Mouse (Mus musculus): Measurements from ENCODE around the gene Ppp1ca. TPM values are rescaled to one million over a fixed set of nuclear protein-coding genes. Genes with fewer than 3 reads are reported as not detected.

Gene Ppp1ca
- polyA plus RNA-seq, 1 experiment from 2014 or later, result 987 TPM

DNA sequence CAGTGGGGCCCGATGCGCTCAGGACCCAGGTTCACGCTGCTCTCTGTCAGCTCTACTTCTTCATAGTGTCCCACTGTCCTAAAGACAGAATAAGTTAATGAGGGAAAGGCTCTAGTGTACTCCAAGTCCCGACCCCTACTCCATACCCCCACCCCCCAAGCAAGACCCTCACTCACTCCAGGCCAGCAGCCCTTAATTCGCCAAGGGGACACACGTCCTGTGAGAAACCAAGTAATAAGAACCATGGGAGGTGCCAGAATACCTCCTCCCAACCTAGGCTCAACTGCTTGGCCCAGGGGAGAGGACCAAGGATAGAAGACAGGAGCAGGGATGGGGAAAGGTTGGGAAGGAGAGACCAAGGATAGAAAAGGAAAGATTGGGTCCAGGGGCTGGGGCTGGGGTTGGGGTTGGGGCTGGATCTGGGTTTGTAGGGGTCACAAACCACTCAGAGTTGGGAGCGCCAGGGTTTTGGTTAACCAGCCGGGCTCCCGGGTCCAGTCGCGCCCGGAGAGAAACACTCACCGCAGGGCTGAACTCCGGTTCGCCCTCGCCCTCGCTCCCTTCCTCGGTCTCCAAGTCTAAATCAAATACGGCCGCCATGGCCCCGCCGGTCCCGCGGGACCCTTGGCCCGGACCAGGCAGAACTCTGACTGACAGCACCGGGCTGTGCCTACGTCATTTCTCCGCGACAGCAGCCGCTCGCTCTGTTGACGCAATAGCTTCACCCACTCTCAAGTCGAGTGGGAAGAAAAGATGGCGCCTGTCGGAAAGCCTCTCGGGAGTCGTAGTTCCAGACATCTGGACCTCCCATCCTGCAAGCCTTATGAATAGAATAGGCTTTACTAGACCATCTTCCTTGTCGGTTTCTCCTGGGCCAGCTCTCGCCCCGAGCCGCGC, 29.0 kb upstream of the Ppp1ca start, which contains the start of gene Rps6kb2:
Rps6kb2 (minus strand) TSS at position 709 of the 897 bp plus-strand sequence.
- peaks cover 11% of the 10 kb centered on the region for H3K4me1 ChIP-seq (ENCODE audit: control insufficient read depth, insufficient read depth, low read length)
- peak within 1 kb of the TSS; percentile 24; the same call in 1 of the 2 replicates for H3K27ac ChIP-seq (ENCODE audit: low read depth, low read length)
- H3K4me2 ChIP-seq (replicated peaks; ENCODE audit: low read depth, low read length), result peak within 1 kb of the TSS; percentile 88
- H3K4me3 ChIP-seq (ENCODE audit: low read length), result peak within 1 kb of the TSS; percentile 79
- 6% methylated on average over 42 of the region's 42 CpGs for WGBS
- peaks cover 36% of the 10 kb centered on the region for H3K36me3 ChIP-seq (ENCODE audit: control insufficient read depth, insufficient read depth, low read length)
- peak within 1 kb of the TSS; percentile 77 for H3K9ac ChIP-seq (ENCODE audit: low read depth, low read length)
- no peaks in the 10 kb centered on the region for H3K9me3 ChIP-seq (ENCODE audit: control insufficient read depth, low read length)
- no peaks in the 10 kb centered on the region for H3K27me3 ChIP-seq (ENCODE audit: control insufficient read depth, insufficient read depth, low read length)
- ATAC-seq (ENCODE audit: low FRiP score, low TSS enrichment), result peak; percentile 92

DNA sequence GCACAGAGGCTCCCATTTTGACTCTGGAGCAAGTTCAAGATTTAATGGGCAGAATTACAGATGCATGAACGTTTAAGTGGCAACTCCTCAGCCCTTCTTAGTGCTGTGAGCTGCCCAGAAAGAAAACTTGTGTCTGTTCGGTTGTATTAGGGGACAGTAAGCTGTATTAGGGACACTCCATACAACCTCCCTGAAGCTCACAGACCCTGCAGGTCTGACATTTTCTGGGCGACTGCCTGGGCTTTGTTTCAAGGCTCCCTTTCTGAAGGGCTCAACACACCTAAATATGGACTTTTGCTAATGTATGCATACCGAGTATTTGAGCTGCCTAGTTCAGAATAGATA, 28.4 kb upstream of the Ppp1ca start:
- Histone ChIP-seq H3K4me1 (ENCODE audit: control insufficient read depth, insufficient read depth, low read length) (peaks cover 11% of the 10 kb centered on the region), H3K27me3 (ENCODE audit: control insufficient read depth, insufficient read depth, low read length) (no peaks in the 10 kb centered on the region), H3K4me3 (ENCODE audit: low read length) (peak overlapping the region; percentile 79), H3K9ac (ENCODE audit: low read depth, low read length) (peak overlapping the region; percentile 77), H3K9me3 (ENCODE audit: control insufficient read depth, low read length) (no peaks in the 10 kb centered on the region), H3K36me3 (ENCODE audit: control insufficient read depth, insufficient read depth, low read length) (peaks cover 30% of the 10 kb centered on the region), H3K4me2 (replicated peaks; ENCODE audit: low read depth, low read length) (peak overlapping the region; percentile 88), H3K27ac (ENCODE audit: low read depth, low read length) (peak overlapping the region; percentile 24; the same call in 1 of the 2 replicates)
- WGBS, result 35% methylated on average over 4 of the region's 4 CpGs
- ATAC-seq (ENCODE audit: low FRiP score, low TSS enrichment), result peak; percentile 8; the same call in 1 of the 2 replicates

DNA sequence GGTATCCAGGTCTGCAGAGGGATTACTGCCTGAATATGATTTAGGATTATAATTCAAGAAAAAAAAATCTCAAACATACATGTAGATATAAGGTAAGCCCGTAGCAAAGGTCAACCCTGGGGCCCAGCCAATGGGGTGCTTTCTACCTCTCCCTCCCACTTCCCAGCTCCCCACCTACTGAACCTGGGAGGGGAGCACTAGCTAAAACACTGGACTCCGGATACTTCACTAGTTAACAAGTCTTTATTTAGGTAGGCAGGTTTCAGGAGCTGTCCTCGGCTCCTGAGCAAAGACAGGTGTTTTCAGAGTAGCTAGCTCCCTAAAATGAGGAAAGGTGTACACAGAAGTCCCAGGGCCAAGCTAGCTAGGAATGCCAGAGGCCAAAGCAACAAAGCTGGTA, 27.8 kb upstream of the Ppp1ca start:
- no peak for ATAC-seq (ENCODE audit: low FRiP score, low TSS enrichment)
- Histone ChIP-seq H3K4me3 (ENCODE audit: low read length) (no peak overlapping the region), H3K27ac (ENCODE audit: low read depth, low read length) (no peak overlapping the region)

GRCm38 (mm10) chr19:4164721-4165120, 27.1 kb upstream of the Ppp1ca start:
- Histone ChIP-seq H3K9me3 (ENCODE audit: control insufficient read depth, low read length) (no peaks in the 10 kb centered on the region), H3K4me2 (replicated peaks; ENCODE audit: low read depth, low read length) (no peak overlapping the region), H3K27ac (ENCODE audit: low read depth, low read length) (no peak overlapping the region), H3K4me3 (ENCODE audit: low read length) (no peak overlapping the region), H3K36me3 (ENCODE audit: control insufficient read depth, insufficient read depth, low read length) (peaks cover 18% of the 10 kb centered on the region; the same call in 1 of the 2 replicates), H3K9ac (ENCODE audit: low read depth, low read length) (0 out of 2 replicates have a peak overlapping the region, but pooled peaks have one; percentile 7), H3K4me1 (ENCODE audit: control insufficient read depth, insufficient read depth, low read length) (peaks cover 13% of the 10 kb centered on the region), H3K27me3 (ENCODE audit: control insufficient read depth, insufficient read depth, low read length) (no peaks in the 10 kb centered on the region)
- ATAC-seq (ENCODE audit: low FRiP score, low TSS enrichment), result no peak
- WGBS, result 83% methylated on average over 2 of the region's 2 CpGs

More for the DNA sequence above, 27.8 kb upstream of the Ppp1ca start:
- peaks cover 24% of the 10 kb centered on the region for H3K36me3 ChIP-seq (ENCODE audit: control insufficient read depth, insufficient read depth, low read length)
- no peak overlapping the region for H3K9ac ChIP-seq (ENCODE audit: low read depth, low read length)
- peaks cover 11% of the 10 kb centered on the region for H3K4me1 ChIP-seq (ENCODE audit: control insufficient read depth, insufficient read depth, low read length)
- no peak overlapping the region for H3K4me2 ChIP-seq (replicated peaks; ENCODE audit: low read depth, low read length)
- no peaks in the 10 kb centered on the region for H3K27me3 ChIP-seq (ENCODE audit: control insufficient read depth, insufficient read depth, low read length)
- WGBS, result 80% methylated on average over 3 of the region's 3 CpGs
- H3K9me3 ChIP-seq (ENCODE audit: control insufficient read depth, low read length), result no peaks in the 10 kb centered on the region

GRCm38 (mm10) chr19:4166678-4167476, 25.0 kb upstream of the Ppp1ca start:
- H3K36me3 ChIP-seq (ENCODE audit: control insufficient read depth, insufficient read depth, low read length), result peaks cover 1% of the 10 kb centered on the region; the same call in 1 of the 2 replicates
- no peak overlapping the region for H3K27ac ChIP-seq (ENCODE audit: low read depth, low read length)
- H3K4me1 ChIP-seq (ENCODE audit: control insufficient read depth, insufficient read depth, low read length), result peaks cover 21% of the 10 kb centered on the region
- ATAC-seq (ENCODE audit: low FRiP score, low TSS enrichment), result no peak
- H3K9ac ChIP-seq (ENCODE audit: low read depth, low read length), result no peak overlapping the region
- H3K9me3 ChIP-seq (ENCODE audit: control insufficient read depth, low read length), result no peaks in the 10 kb centered on the region
- H3K4me2 ChIP-seq (replicated peaks; ENCODE audit: low read depth, low read length), result no peak overlapping the region
- no peak overlapping the region for H3K4me3 ChIP-seq (ENCODE audit: low read length)
- WGBS, result 79% methylated on average over 9 of the region's 9 CpGs
- no peaks in the 10 kb centered on the region for H3K27me3 ChIP-seq (ENCODE audit: control insufficient read depth, insufficient read depth, low read length)

DNA sequence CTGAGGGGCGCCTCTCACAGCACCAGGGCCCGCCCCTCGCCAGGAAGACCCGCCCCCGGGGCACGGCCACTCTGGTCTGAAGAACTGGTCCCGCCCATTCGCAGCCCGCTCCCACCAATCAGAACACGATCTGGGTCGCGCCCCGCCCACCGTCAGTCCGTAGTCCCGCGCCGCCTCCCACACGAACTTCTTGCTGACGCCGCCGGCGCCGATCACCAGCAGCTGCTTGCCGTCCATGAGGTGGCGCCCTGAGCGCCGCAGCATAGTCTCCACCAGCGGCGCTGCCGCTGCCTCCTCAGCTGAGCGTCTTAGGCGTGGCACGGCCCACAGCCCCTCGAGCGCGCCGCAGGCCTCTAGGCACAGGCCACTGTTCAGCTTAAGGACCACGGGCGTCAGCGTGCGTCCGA, 22.5 kb upstream of the Ppp1ca start:
- under 1% methylated on average over 43 of the region's 43 CpGs for WGBS
- Histone ChIP-seq H3K4me2 (replicated peaks; ENCODE audit: low read depth, low read length) (peak overlapping the region; percentile 77), H3K4me3 (ENCODE audit: low read length) (peak overlapping the region; percentile 44), H3K9ac (ENCODE audit: low read depth, low read length) (peak overlapping the region; percentile 78), H3K36me3 (ENCODE audit: control insufficient read depth, insufficient read depth, low read length) (no peaks in the 10 kb centered on the region), H3K9me3 (ENCODE audit: control insufficient read depth, low read length) (no peaks in the 10 kb centered on the region), H3K27me3 (ENCODE audit: control insufficient read depth, insufficient read depth, low read length) (no peaks in the 10 kb centered on the region), H3K27ac (ENCODE audit: low read depth, low read length) (peak overlapping the region; percentile 88), H3K4me1 (ENCODE audit: control insufficient read depth, insufficient read depth, low read length) (peaks cover 10% of the 10 kb centered on the region)
- ATAC-seq (ENCODE audit: low FRiP score, low TSS enrichment), result peak; percentile 94

GRCm38 (mm10) chr19:4169810-4170209, 22.1 kb upstream of the Ppp1ca start:
- Histone ChIP-seq H3K27ac (ENCODE audit: low read depth, low read length) (peak overlapping the region; percentile 88), H3K4me1 (ENCODE audit: control insufficient read depth, insufficient read depth, low read length) (peaks cover 10% of the 10 kb centered on the region), H3K36me3 (ENCODE audit: control insufficient read depth, insufficient read depth, low read length) (no peaks in the 10 kb centered on the region), H3K9ac (ENCODE audit: low read depth, low read length) (peak overlapping the region; percentile 78), H3K4me2 (replicated peaks; ENCODE audit: low read depth, low read length) (peak overlapping the region; percentile 77), H3K4me3 (ENCODE audit: low read length) (peak overlapping the region; percentile 44), H3K9me3 (ENCODE audit: control insufficient read depth, low read length) (no peaks in the 10 kb centered on the region), H3K27me3 (ENCODE audit: control insufficient read depth, insufficient read depth, low read length) (no peaks in the 10 kb centered on the region)
- WGBS, result 8% methylated on average over 27 of the region's 27 CpGs
- ATAC-seq (ENCODE audit: low FRiP score, low TSS enrichment), result peak; percentile 22; the same call in 1 of the 2 replicates

DNA sequence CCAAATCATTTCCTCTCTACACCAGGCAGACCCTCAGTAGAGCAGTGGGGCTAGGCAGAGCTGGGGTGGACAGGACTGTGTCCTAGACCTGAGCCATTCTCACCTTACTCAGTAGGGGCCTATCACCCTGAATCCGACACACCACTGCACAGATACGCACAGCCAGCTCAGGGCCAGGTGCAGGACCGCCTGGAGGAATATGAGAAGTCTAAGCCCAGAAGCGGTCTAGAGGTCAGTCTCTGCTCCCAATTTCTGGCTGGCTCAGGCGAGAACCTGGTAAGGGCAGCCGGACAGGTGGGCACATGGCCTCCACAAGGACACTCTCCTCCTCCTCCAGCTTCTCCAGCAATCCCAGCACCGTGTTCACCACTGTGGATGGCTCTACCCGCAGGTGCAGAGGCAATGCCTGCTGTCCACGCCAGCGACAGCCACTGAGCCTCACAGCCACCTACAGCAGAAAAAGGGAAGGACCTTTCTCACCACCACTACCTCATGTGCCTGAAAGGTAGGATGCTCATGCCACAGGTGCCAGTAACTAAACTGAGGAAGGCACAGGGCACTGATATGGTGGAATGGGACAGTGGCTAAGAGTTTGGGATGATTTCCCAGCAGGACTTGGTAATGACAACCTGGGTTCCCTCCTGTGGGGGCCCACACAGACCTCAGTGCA, 21.0 kb upstream of the Ppp1ca start:
- no peaks in the 10 kb centered on the region for H3K36me3 ChIP-seq (ENCODE audit: control insufficient read depth, insufficient read depth, low read length)
- no peak overlapping the region for H3K4me2 ChIP-seq (replicated peaks; ENCODE audit: low read depth, low read length)
- H3K9me3 ChIP-seq (ENCODE audit: control insufficient read depth, low read length), result no peaks in the 10 kb centered on the region
- H3K27ac ChIP-seq (ENCODE audit: low read depth, low read length), result no peak overlapping the region
- WGBS, result 81% methylated on average over 10 of the region's 10 CpGs
- 0 out of 2 replicates have a peak overlapping the region, but pooled peaks have one; percentile 23 for H3K9ac ChIP-seq (ENCODE audit: low read depth, low read length)
- no peaks in the 10 kb centered on the region for H3K27me3 ChIP-seq (ENCODE audit: control insufficient read depth, insufficient read depth, low read length)
- ATAC-seq (ENCODE audit: low FRiP score, low TSS enrichment), result no peak
- peaks cover 19% of the 10 kb centered on the region for H3K4me1 ChIP-seq (ENCODE audit: control insufficient read depth, insufficient read depth, low read length)
- no peak overlapping the region for H3K4me3 ChIP-seq (ENCODE audit: low read length)
